Mouse (Mus musculus): ENCODE data around the gene Chmp2a. TPM values are rescaled to one million over a fixed set of nuclear protein-coding genes. Genes with fewer than 3 reads are reported as not detected.

Chmp2a gene
- polyA plus RNA-seq, 1 experiment from 2014 or later = 240 TPM

DNA sequence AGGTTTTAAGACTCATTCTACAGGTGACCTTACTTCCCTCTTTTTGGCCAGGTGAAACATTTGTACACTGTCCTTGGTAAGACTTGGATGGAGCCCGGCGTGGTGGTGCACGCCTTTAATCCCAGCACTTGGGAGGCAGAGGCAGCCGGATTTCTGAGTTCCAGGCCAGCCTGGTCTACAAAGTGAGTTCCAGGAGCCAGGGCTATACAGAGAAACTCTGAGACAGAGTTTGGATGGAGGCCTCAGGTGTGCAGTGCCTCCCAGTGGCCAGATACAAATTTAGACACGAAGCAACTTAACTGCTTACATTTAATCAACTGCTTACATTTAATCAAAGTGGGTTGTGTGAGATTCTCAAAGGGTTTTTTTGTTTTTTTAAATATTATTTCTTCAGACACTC, 3.5 kb downstream of the Chmp2a start:
- DNase-seq (ENCODE audit: low spot score) (peak; percentile 58), ATAC-seq (replicated peaks; ENCODE audit: low FRiP score, low read depth) (no peak)
- H3K9ac ChIP-seq (ENCODE audit: low read depth, low read length) = no peak overlapping the region
- no peak overlapping the region for H3K4me3 ChIP-seq (replicated peaks; ENCODE audit: low read depth, low read length)
- 77% methylated on average over 5 of the region's 5 CpGs for WGBS
- no peaks in the 10 kb centered on the region for H3K27me3 ChIP-seq (ENCODE audit: insufficient read depth, low read length)
- peaks cover 13% of the 10 kb centered on the region for H3K4me1 ChIP-seq (replicated peaks; ENCODE audit: insufficient read depth, low read length)
- no peak overlapping the region for H3K27ac ChIP-seq
- H3K4me2 ChIP-seq (ENCODE audit: low read length) = no peak overlapping the region
- no peaks in the 10 kb centered on the region for H3K9me3 ChIP-seq (replicated peaks; ENCODE audit: low read length)
- peak; percentile 58; the same call in 1 of the 2 replicates for TF ChIP-seq CTCF (IDR thresholded peaks at IDR 0.05; ENCODE audit: low read depth)
- peaks cover 69% of the 10 kb centered on the region for H3K36me3 ChIP-seq (ENCODE audit: insufficient read depth, low read length)

DNA sequence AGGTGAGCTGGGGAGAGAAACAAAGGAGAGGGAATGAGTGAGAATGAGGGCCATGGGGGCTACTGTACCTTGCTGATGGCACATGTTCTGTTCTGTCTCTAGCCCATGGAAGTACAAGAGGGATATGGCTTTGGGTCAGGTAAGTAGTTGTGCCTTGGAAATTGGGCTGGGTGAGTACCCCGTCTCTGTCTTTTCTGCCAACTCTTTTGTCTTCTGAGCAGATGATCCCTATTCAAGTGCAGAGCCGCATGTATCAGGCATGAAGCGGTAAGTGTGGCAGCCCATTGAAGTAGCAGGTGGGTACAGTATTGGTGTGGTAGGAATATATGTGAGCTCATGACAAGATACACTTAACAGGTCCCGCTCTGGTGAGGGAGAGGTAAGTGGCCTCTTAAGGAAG, 5.6 kb downstream of the Chmp2a start:
- WGBS = 93% methylated on average over 4 of the region's 4 CpGs
- Histone ChIP-seq H3K36me3 (ENCODE audit: insufficient read depth, low read length) (peaks cover 60% of the 10 kb centered on the region), H3K4me1 (replicated peaks; ENCODE audit: insufficient read depth, low read length) (peaks cover 17% of the 10 kb centered on the region), H3K9me3 (replicated peaks; ENCODE audit: low read length) (no peaks in the 10 kb centered on the region), H3K27me3 (ENCODE audit: insufficient read depth, low read length) (no peaks in the 10 kb centered on the region), H3K4me2 (ENCODE audit: low read length) (no peak overlapping the region), H3K4me3 (replicated peaks; ENCODE audit: low read depth, low read length) (no peak overlapping the region), H3K27ac (no peak overlapping the region), H3K9ac (ENCODE audit: low read depth, low read length) (no peak overlapping the region)
- ATAC-seq (replicated peaks; ENCODE audit: low FRiP score, low read depth) (no peak), DNase-seq (ENCODE audit: low spot score) (no peak)
- TF ChIP-seq CTCF (IDR thresholded peaks at IDR 0.05; ENCODE audit: low read depth) = no peak

DNA sequence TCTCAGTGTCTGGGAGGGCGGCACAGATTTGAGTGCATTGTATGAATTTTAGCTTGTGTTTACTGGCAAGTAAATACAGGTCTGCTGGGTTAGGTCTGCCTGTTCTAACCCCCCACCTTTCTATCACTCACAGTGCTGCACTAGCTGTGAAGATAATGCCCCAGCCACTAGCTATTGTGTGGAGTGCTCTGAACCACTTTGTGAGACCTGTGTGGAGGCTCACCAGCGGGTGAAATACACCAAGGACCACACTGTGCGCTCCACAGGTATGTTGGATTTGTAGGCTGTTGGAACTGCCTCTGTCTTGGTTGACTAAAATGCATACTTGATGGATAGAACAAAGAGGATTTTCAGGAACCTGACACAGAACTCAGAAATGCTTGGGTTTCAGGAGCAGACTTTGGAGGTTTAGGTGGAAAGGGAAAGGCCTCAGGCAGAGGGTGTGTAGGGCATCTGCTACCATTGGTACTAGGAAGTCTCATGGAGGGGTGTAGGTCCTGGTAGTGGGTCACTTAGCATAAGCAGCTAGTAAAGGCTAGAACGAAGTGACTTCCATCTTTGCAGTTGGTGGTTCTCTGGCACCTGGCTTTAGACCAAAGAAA, 9.0 kb downstream of the Chmp2a start:
- ATAC-seq (replicated peaks; ENCODE audit: low FRiP score, low read depth) (no peak), DNase-seq (ENCODE audit: low spot score) (no peak)
- Histone ChIP-seq H3K36me3 (ENCODE audit: insufficient read depth, low read length) (peaks cover 41% of the 10 kb centered on the region), H3K4me2 (ENCODE audit: low read length) (peak overlapping the region; percentile 90), H3K9ac (ENCODE audit: low read depth, low read length) (peak overlapping the region; percentile 94), H3K4me3 (replicated peaks; ENCODE audit: low read depth, low read length) (peak overlapping the region; percentile 91), H3K27ac (peak overlapping the region; percentile 99; the same call in 1 of the 2 replicates), H3K4me1 (replicated peaks; ENCODE audit: insufficient read depth, low read length) (peaks cover 12% of the 10 kb centered on the region; the same call in 1 of the 2 replicates), H3K27me3 (ENCODE audit: insufficient read depth, low read length) (no peaks in the 10 kb centered on the region), H3K9me3 (replicated peaks; ENCODE audit: low read length) (no peaks in the 10 kb centered on the region)
- TF ChIP-seq CTCF (IDR thresholded peaks at IDR 0.05; ENCODE audit: low read depth) = no peak
- WGBS = 26% methylated on average over 4 of the region's 4 CpGs

DNA sequence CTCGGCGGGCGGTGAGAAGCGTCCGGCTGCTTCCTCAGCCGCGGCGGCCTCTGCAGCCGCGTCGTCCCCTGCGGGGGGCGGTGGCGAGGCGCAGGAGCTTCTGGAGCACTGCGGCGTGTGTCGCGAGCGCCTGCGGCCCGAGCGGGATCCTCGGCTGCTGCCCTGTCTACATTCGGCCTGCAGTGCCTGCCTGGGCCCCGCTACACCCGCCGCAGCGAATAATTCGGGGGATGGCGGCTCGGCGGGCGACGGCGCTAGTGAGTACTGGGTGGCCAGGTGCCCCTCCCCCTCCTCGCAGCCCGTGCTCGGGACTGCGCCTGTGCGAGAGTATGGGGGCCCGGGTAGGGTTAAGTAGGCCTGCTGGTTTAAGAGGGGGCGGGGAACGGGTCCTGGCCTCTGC, 9.8 kb downstream of the Chmp2a start:
- peak overlapping the region; percentile 99 for H3K27ac ChIP-seq
- H3K4me3 ChIP-seq (replicated peaks; ENCODE audit: low read depth, low read length) = peak overlapping the region; percentile 91
- H3K27me3 ChIP-seq (ENCODE audit: insufficient read depth, low read length) = no peaks in the 10 kb centered on the region
- H3K4me2 ChIP-seq (ENCODE audit: low read length) = peak overlapping the region; percentile 90
- peaks cover 12% of the 10 kb centered on the region; the same call in 1 of the 2 replicates for H3K4me1 ChIP-seq (replicated peaks; ENCODE audit: insufficient read depth, low read length)
- WGBS = 1% methylated on average over 30 of the region's 44 CpGs
- peak; percentile 82 for DNase-seq (ENCODE audit: low spot score)
- H3K9me3 ChIP-seq (replicated peaks; ENCODE audit: low read length) = no peaks in the 10 kb centered on the region
- ATAC-seq (replicated peaks; ENCODE audit: low FRiP score, low read depth) = peak; percentile 45
- H3K9ac ChIP-seq (ENCODE audit: low read depth, low read length) = peak overlapping the region; percentile 94
- H3K36me3 ChIP-seq (ENCODE audit: insufficient read depth, low read length) = peaks cover 32% of the 10 kb centered on the region
- no peak for TF ChIP-seq CTCF (IDR thresholded peaks at IDR 0.05; ENCODE audit: low read depth)

DNA sequence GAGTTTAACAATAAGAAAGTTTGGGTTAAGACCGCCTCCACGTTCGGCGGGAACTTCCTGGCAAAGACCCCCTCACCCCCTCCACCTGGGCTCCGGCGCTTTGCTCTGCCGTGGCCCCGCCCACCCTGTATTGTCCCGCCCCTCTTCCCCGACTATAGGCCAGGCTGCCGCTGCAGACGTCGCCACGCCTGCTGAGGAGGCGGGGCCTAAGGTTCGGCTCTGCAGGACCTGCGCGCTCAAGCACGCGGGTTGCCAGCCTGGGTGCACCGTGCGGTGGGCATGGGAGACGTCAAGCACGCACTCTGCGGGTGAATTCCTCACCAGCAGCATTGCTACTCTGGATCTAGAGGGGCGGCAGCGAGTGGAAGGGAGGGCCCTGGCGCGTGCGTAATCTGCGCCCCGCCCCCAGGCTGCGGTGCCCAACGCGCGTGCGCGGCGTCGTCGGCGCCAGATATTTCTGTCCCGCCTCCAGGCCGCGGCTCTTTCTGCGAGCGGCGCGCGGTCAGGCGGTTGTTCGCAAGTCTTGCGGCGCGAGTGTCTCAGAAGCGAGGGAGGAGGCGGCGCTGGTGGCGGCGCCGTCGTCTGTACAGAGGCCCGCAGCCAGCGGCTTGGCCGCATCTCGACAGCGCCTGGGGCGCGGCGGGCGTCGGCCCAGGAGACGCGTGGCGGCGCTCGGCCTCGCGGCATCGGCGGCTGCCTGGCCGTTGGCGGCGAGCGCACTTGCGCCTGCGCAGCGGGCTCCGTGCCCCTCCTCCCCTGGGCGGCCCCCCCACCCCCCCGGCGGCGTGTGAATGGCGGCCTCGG, 10.5 kb downstream of the Chmp2a start:
- ATAC-seq (replicated peaks; ENCODE audit: low FRiP score, low read depth) (peak; percentile 82), DNase-seq (ENCODE audit: low spot score) (peak; percentile 95)
- Histone ChIP-seq H3K4me3 (replicated peaks; ENCODE audit: low read depth, low read length) (peak overlapping the region; percentile 91), H3K27ac (peak overlapping the region; percentile 99), H3K36me3 (ENCODE audit: insufficient read depth, low read length) (peaks cover 26% of the 10 kb centered on the region), H3K27me3 (ENCODE audit: insufficient read depth, low read length) (no peaks in the 10 kb centered on the region), H3K4me1 (replicated peaks; ENCODE audit: insufficient read depth, low read length) (peaks cover 12% of the 10 kb centered on the region; the same call in 1 of the 2 replicates), H3K4me2 (ENCODE audit: low read length) (peak overlapping the region; percentile 90), H3K9me3 (replicated peaks; ENCODE audit: low read length) (no peaks in the 10 kb centered on the region), H3K9ac (ENCODE audit: low read depth, low read length) (peak overlapping the region; percentile 94)
- WGBS = under 1% methylated on average over 70 of the region's 95 CpGs
- no peak for TF ChIP-seq CTCF (IDR thresholded peaks at IDR 0.05; ENCODE audit: low read depth)

DNA sequence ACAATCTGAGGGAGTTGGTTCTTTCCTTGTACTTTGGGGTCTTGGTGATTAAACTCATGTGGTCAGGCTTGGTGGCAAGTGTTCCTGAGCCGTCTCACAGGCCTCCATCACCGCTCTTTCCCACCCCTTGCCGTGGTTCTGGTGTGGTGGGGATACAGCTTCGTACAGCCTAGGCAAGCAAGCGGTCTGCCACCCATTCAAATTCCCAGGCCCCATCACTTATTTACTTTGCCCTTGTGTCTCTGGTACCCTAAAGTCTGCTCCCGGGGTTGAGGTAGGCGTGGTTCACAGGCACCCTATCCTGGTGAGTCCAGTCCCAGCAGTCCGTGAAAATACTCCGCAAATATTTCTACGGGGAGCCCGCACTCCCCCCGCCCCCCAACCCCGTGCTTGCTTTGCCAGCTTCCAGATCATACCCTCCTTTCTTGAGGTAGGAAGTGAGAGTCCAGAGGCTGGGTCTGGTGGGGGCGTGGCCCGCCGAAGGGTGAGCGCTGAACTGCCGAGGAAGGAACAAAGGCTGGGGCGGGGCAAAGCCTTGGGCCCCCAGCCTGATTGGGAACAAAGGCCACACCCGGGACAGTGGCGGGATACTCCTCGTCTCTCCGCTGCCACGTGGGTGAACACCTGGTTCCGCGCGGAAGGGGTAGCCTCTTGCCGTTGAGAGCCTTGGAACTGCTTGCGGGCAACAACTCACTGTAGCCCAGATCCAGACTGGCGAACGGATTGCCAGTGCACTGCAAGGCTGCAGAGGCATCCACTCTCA, 11.7 kb downstream of the Chmp2a start:
- 4% methylated on average over 31 of the region's 31 CpGs for WGBS
- H3K4me1 ChIP-seq (replicated peaks; ENCODE audit: insufficient read depth, low read length) = peaks cover 12% of the 10 kb centered on the region; the same call in 1 of the 2 replicates
- peak; percentile 65 for ATAC-seq (replicated peaks; ENCODE audit: low FRiP score, low read depth)

More for the DNA sequence above, 11.7 kb downstream of the Chmp2a start:
- TF ChIP-seq CTCF (IDR thresholded peaks at IDR 0.05; ENCODE audit: low read depth) = no peak
- H3K27me3 ChIP-seq (ENCODE audit: insufficient read depth, low read length) = no peaks in the 10 kb centered on the region
- peaks cover 14% of the 10 kb centered on the region for H3K36me3 ChIP-seq (ENCODE audit: insufficient read depth, low read length)
- peak overlapping the region; percentile 90 for H3K4me2 ChIP-seq (ENCODE audit: low read length)
- H3K9ac ChIP-seq (ENCODE audit: low read depth, low read length) = peak overlapping the region; percentile 94
- peak overlapping the region; percentile 99 for H3K27ac ChIP-seq
- peak overlapping the region; percentile 91 for H3K4me3 ChIP-seq (replicated peaks; ENCODE audit: low read depth, low read length)
- H3K9me3 ChIP-seq (replicated peaks; ENCODE audit: low read length) = no peaks in the 10 kb centered on the region
- DNase-seq (ENCODE audit: low spot score) = peak; percentile 91

Measured in kidney, postnatal 0 days (tissue).